Mouse (Mus musculus) G1E-ER4 (cell line): Measurements from ENCODE around the gene Kcnj16. TPM values are rescaled to one million over a fixed set of nuclear protein-coding genes. Genes with fewer than 3 reads are reported as not detected.

ENCODE experiments used
- GATA1 ChIP-seq: IDR thresholded peaks from one replicate; pipeline ENCODE4 v1.8.0; 2012; ENCODE audit warnings: low read length, inconsistent platforms
- polyA plus RNA-seq: library from polyadenylated mRNA; stranded (reverse); fragments of >175 nt; gene quantifications from 2 replicates; pipeline ENCODE4 v1.2.3, GENCODE M21; 2012

Gene Kcnj16
- not detected in 2 replicates for polyA plus RNA-seq

DNA sequence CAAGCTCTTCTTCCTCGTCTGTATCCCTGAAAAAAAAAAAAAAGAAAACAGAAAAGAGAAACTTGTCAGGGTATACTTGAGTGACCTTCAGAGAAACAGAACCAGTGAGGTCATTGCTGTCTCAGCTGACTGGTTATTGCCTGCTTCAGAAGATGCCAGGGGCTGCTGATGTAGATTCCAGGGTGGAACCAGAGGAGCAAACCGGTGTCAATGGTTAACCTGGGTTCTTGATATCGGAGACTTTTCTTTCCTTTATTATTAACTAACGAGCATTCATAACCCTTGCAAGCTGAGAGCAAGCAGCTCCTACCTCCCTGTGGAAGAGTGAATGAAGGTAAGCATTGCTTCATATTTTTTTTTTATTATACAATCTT is at the start of gene Kcnj16:
Kcnj16 (plus strand) TSS at position 272 of the 374 bp plus-strand sequence.
- no peak for TF ChIP-seq GATA1

GRCm38 (mm10) chr11:110918808-110919465 is 48.9 kb upstream of the Kcnj16 start:
- no peak for TF ChIP-seq GATA1

- no peak for TF ChIP-seq GATA1
Measured at GRCm38 (mm10) chr11:110935699-110936098, 32.1 kb upstream of the Kcnj16 start.

DNA sequence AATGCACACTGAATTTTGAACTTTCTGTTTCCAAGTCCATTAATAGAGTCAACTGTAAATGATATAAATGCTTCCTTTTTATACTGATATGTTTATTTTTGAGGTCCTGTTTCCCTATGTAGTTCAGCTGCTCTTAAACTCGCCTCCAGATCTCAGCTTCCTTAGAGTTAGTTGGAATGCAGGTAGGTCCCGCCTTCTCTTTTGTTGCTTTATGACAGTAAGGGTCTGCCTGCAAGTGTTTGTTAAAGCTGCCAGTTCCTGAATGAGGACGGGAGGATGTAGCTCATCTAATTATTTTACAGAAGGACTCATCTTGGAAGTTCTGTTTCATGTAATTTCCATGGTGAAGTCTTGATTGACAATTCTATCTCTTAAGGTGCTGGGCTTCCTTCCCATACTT is 25.6 kb upstream of the Kcnj16 start:
- no peak for TF ChIP-seq GATA1

DNA sequence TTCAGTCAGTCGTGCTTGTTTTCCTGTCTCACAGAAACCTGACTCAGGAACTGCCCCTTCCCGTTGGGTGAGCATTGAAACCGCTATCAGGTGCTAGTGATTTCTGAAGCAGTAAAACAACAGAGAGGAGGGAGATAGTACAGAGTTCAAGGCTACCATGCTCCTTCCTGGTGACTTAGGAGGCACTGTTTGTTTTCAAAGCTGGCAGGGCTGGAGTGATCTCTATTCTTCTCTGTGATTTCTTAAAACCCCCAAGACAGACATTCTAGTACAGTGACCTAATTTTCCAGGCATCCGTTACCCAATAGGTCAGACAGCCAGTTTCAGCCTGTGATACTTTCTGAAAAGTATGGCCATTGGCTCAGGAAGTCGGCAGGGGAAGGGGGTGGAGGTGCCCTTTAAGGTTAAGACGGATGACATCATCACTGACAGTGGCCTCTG is 25.1 kb upstream of the Kcnj16 start:
- no peak for TF ChIP-seq GATA1

- no peak for TF ChIP-seq GATA1
Measured at GRCm38 (mm10) chr11:110956665-110957064, 11.2 kb upstream of the Kcnj16 start.

- TF ChIP-seq GATA1, result no peak
Measured at GRCm38 (mm10) chr11:110961592-110962021, 6.2 kb upstream of the Kcnj16 start.

GRCm38 (mm10) chr11:110967019-110967761 is 643 bp upstream of the Kcnj16 start:
- no peak for TF ChIP-seq GATA1

DNA sequence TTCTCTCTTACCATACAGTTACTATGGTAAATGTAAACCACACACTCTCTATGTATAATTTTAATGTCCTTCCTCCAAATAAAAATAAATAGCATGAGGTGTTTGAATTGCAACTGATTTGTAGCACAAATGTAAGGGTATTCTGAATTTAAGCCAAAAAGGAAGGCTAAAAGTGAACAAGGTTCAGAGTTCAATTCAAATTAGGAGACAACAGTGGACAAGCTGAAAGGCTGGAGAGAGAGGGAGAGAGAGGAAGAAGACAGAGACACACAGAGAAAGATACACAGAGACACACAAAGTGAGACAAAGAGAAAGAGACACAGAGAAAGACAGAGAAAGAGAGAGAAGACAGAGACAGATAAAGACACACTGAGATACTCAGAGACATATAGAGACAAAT is 1.1 kb downstream of the Kcnj16 start:
- no peak for TF ChIP-seq GATA1

GRCm38 (mm10) chr11:110985508-110985907 is 17.7 kb downstream of the Kcnj16 start:
- no peak for TF ChIP-seq GATA1

DNA sequence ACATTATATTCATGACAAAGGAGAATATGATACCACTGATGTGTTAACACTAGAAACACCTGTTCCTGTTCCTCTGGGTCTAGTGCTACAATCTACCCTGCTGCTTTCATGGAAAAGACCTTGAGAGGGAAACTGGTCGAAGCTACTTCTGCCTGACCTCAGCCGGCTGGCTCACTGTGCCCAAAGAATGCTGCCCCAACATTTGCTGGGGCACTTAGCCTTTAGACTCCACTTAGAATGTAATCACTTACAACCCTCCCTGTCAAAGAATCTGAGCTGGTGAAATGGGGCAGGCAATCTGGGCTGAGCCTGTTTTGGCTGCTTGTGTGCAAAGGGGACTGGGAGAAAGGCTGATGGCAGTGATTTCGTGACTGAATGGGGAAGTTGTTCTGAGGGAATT is 18.1 kb downstream of the Kcnj16 start:
- TF ChIP-seq GATA1, result no peak

- no peak for TF ChIP-seq GATA1
Measured at GRCm38 (mm10) chr11:110993616-110994015, 25.8 kb downstream of the Kcnj16 start.

DNA sequence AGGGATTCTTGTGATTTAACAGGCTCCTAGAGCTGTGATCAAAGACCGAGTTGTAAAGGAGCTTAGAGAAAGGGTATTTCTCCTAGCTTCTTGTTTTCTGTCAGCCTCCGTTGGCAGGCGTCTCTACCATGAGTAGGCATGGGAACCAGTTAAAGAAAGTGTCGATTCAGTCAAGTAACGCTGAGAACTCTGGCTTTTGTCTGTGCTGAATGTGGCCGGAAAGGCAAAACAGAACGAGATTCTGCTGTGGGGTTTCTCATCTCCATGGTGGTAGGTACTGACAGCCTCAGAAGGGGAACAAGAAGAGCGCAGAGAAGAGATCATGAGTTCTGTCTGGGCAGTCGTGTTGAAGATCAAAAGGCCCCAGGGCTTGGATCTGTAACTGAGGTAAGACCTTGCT is 29.4 kb downstream of the Kcnj16 start:
- TF ChIP-seq GATA1, result no peak

- no peak for TF ChIP-seq GATA1
Measured at GRCm38 (mm10) chr11:111005103-111005502, 37.3 kb downstream of the Kcnj16 start.

DNA sequence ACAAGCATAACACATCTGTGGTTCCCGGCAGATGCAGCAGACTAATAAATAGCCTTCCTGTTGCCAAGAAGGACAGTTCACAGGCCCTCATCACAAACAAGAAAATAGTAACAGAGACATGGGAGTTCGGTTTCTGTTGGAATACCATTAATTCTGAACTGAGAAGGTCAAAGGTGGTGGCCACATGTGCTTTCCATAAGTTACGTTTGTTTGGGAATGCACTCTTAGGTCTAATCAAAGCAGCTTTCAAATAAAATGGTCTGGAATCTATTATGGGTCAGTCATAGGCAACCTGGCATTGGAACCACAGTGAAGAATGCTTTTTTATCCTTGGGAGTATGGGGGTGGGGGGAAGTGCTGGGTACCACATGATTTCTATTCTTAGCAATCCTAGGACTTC is 41.6 kb downstream of the Kcnj16 start:
- no peak for TF ChIP-seq GATA1

- TF ChIP-seq GATA1, result no peak
Measured at GRCm38 (mm10) chr11:111016206-111016605, 48.4 kb downstream of the Kcnj16 start.

DNA sequence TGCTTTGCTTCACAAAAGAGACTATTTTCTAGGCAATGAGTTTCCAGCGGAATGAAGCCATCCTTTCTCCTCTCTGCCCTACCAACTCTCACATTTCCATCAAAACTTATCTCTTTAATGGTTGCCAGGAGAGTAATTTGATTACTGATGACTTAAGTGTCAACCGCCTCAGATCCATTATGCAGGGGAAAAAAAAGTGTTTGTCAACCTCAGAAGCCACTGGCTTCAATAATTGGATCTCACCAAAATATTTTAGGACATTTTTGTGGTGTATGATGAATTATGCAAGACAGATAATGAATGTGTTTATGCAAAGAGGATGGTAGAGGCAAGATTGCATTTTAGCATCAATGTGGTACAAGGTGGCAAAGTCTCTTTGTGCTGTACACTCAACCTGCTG is 52.4 kb downstream of the Kcnj16 start:
- no peak for TF ChIP-seq GATA1
